Mouse (Mus musculus): ENCODE measurements at regions not wholly inside any gene's neighbourhood (a gene's known extent, or its start where the extent isn't known, plus 50 kb on each side); places are given as distances from the start of the nearest gene placed in this dataset.

- H3K9ac ChIP-seq: no peak overlapping the region
- 73% methylated on average over 11 of the region's 11 CpGs for WGBS
- no peaks in the 10 kb centered on the region for H3K36me3 ChIP-seq
- no peak overlapping the region for H3K4me3 ChIP-seq
- no peak overlapping the region for H3K27ac ChIP-seq
- H3K27me3 ChIP-seq: no peaks in the 10 kb centered on the region
- ATAC-seq (replicated peaks; ENCODE audit: insufficient number of reproducible peaks, insufficient read depth, low FRiP score, low read depth): no peak
- H3K4me1 ChIP-seq (replicated peaks): no peaks in the 10 kb centered on the region
- H3K9me3 ChIP-seq (replicated peaks): no peaks in the 10 kb centered on the region
- H3K4me2 ChIP-seq: no peak overlapping the region
Observed at GRCm38 (mm10) chr3:18941301-18942177, 686.9 kb downstream of the 1700064H15Rik start.

- Histone ChIP-seq H3K9ac (no peak overlapping the region), H3K9me3 (replicated peaks) (no peaks in the 10 kb centered on the region), H3K4me1 (replicated peaks) (no peaks in the 10 kb centered on the region), H3K36me3 (no peaks in the 10 kb centered on the region), H3K27ac (no peak overlapping the region), H3K27me3 (no peaks in the 10 kb centered on the region), H3K4me3 (no peak overlapping the region), H3K4me2 (no peak overlapping the region)
- 70% methylated on average over 1 of the region's 1 CpGs for WGBS
- no peak for ATAC-seq (replicated peaks; ENCODE audit: insufficient number of reproducible peaks, insufficient read depth, low FRiP score, low read depth)
Observed at GRCm38 (mm10) chr3:18960341-18960740, 668.1 kb downstream of the 1700064H15Rik start.

- WGBS: 86% methylated on average over 3 of the region's 3 CpGs
- no peak for ATAC-seq (replicated peaks; ENCODE audit: insufficient number of reproducible peaks, insufficient read depth, low FRiP score, low read depth)
- no peak overlapping the region for H3K9ac ChIP-seq
Observed at GRCm38 (mm10) chr3:18988662-18989061, 639.8 kb downstream of the 1700064H15Rik start.

GRCm38 (mm10) chr3:18989577-18990240, 638.8 kb downstream of the 1700064H15Rik start:
- WGBS: 48% methylated on average over 13 of the region's 13 CpGs
- H3K4me2 ChIP-seq: peak overlapping the region; percentile 22; the same call in 1 of the 2 replicates
- H3K36me3 ChIP-seq: no peaks in the 10 kb centered on the region
- H3K4me3 ChIP-seq: no peak overlapping the region
- H3K4me1 ChIP-seq (replicated peaks): no peaks in the 10 kb centered on the region
- H3K9me3 ChIP-seq (replicated peaks): no peaks in the 10 kb centered on the region
- H3K27me3 ChIP-seq: no peaks in the 10 kb centered on the region
- no peak for ATAC-seq (replicated peaks; ENCODE audit: insufficient number of reproducible peaks, insufficient read depth, low FRiP score, low read depth)
- no peak overlapping the region for H3K27ac ChIP-seq
- no peak overlapping the region for H3K9ac ChIP-seq

More at GRCm38 (mm10) chr3:18988662-18989061, 639.8 kb downstream of the 1700064H15Rik start:
- no peak overlapping the region for H3K27ac ChIP-seq
- H3K27me3 ChIP-seq: no peaks in the 10 kb centered on the region
- H3K4me2 ChIP-seq: no peak overlapping the region
- H3K4me3 ChIP-seq: no peak overlapping the region
- H3K36me3 ChIP-seq: no peaks in the 10 kb centered on the region
- no peaks in the 10 kb centered on the region for H3K9me3 ChIP-seq (replicated peaks)
- H3K4me1 ChIP-seq (replicated peaks): no peaks in the 10 kb centered on the region

GRCm38 (mm10) chr3:19000179-19000578, 628.3 kb downstream of the 1700064H15Rik start:
- no peak for ATAC-seq (replicated peaks; ENCODE audit: insufficient number of reproducible peaks, insufficient read depth, low FRiP score, low read depth)
- Histone ChIP-seq H3K9me3 (replicated peaks) (no peaks in the 10 kb centered on the region), H3K36me3 (no peaks in the 10 kb centered on the region), H3K4me3 (no peak overlapping the region), H3K9ac (no peak overlapping the region), H3K27me3 (no peaks in the 10 kb centered on the region), H3K4me1 (replicated peaks) (no peaks in the 10 kb centered on the region), H3K27ac (no peak overlapping the region), H3K4me2 (no peak overlapping the region)
- WGBS: 72% methylated on average over 5 of the region's 5 CpGs

- 76% methylated on average over 7 of the region's 7 CpGs for WGBS
Observed at GRCm38 (mm10) chr3:19002056-19002455, 626.4 kb downstream of the 1700064H15Rik start.

GRCm38 (mm10) chr3:19004792-19005191, 623.7 kb downstream of the 1700064H15Rik start:
- 48% methylated on average over 1 of the region's 1 CpGs for WGBS
- Histone ChIP-seq H3K4me3 (no peak overlapping the region), H3K36me3 (no peaks in the 10 kb centered on the region), H3K27me3 (no peaks in the 10 kb centered on the region), H3K27ac (no peak overlapping the region), H3K9ac (no peak overlapping the region), H3K4me2 (no peak overlapping the region), H3K4me1 (replicated peaks) (no peaks in the 10 kb centered on the region), H3K9me3 (replicated peaks) (no peaks in the 10 kb centered on the region)
- no peak for ATAC-seq (replicated peaks; ENCODE audit: insufficient number of reproducible peaks, insufficient read depth, low FRiP score, low read depth)

More at GRCm38 (mm10) chr3:19002056-19002455, 626.4 kb downstream of the 1700064H15Rik start:
- Histone ChIP-seq H3K36me3 (no peaks in the 10 kb centered on the region), H3K9me3 (replicated peaks) (no peaks in the 10 kb centered on the region), H3K27ac (no peak overlapping the region), H3K9ac (no peak overlapping the region), H3K4me1 (replicated peaks) (no peaks in the 10 kb centered on the region), H3K4me3 (no peak overlapping the region), H3K27me3 (no peaks in the 10 kb centered on the region), H3K4me2 (no peak overlapping the region)
- no peak for ATAC-seq (replicated peaks; ENCODE audit: insufficient number of reproducible peaks, insufficient read depth, low FRiP score, low read depth)

- WGBS: 46% methylated on average over 3 of the region's 3 CpGs
- Histone ChIP-seq H3K27ac (no peak overlapping the region), H3K4me3 (no peak overlapping the region), H3K4me1 (replicated peaks) (no peaks in the 10 kb centered on the region), H3K9me3 (replicated peaks) (no peaks in the 10 kb centered on the region), H3K9ac (no peak overlapping the region), H3K4me2 (no peak overlapping the region), H3K27me3 (no peaks in the 10 kb centered on the region), H3K36me3 (no peaks in the 10 kb centered on the region)
- no peak for ATAC-seq (replicated peaks; ENCODE audit: insufficient number of reproducible peaks, insufficient read depth, low FRiP score, low read depth)
Observed at GRCm38 (mm10) chr3:19044566-19044965, 583.9 kb downstream of the 1700064H15Rik start.

- no peak overlapping the region for H3K9ac ChIP-seq
- ATAC-seq (replicated peaks; ENCODE audit: insufficient number of reproducible peaks, insufficient read depth, low FRiP score, low read depth): no peak
- H3K27ac ChIP-seq: no peak overlapping the region
- no peaks in the 10 kb centered on the region for H3K36me3 ChIP-seq
- no peaks in the 10 kb centered on the region for H3K4me1 ChIP-seq (replicated peaks)
- H3K9me3 ChIP-seq (replicated peaks): no peaks in the 10 kb centered on the region
- no peak overlapping the region for H3K4me2 ChIP-seq
- no peaks in the 10 kb centered on the region for H3K27me3 ChIP-seq
- H3K4me3 ChIP-seq: no peak overlapping the region
Observed at GRCm38 (mm10) chr3:19045933-19046332, 582.5 kb downstream of the 1700064H15Rik start.

- H3K9me3 ChIP-seq (replicated peaks): no peaks in the 10 kb centered on the region
- no peaks in the 10 kb centered on the region for H3K4me1 ChIP-seq (replicated peaks)
- H3K9ac ChIP-seq: no peak overlapping the region
- no peak overlapping the region for H3K27ac ChIP-seq
- H3K27me3 ChIP-seq: no peaks in the 10 kb centered on the region
- H3K36me3 ChIP-seq: no peaks in the 10 kb centered on the region
- no peak for ATAC-seq (replicated peaks; ENCODE audit: insufficient number of reproducible peaks, insufficient read depth, low FRiP score, low read depth)
- H3K4me3 ChIP-seq: no peak overlapping the region
- 59% methylated on average over 1 of the region's 1 CpGs for WGBS
- no peak overlapping the region for H3K4me2 ChIP-seq
Observed at GRCm38 (mm10) chr3:19046610-19047009, 581.9 kb downstream of the 1700064H15Rik start.

GRCm38 (mm10) chr3:19055961-19056360, 572.5 kb downstream of the 1700064H15Rik start:
- H3K9me3 ChIP-seq (replicated peaks): no peaks in the 10 kb centered on the region
- no peak for ATAC-seq (replicated peaks; ENCODE audit: insufficient number of reproducible peaks, insufficient read depth, low FRiP score, low read depth)
- 0 out of 2 replicates have a peak, but pooled peaks cover 2% of the 10 kb centered on the region for H3K4me1 ChIP-seq (replicated peaks)
- H3K4me2 ChIP-seq: no peak overlapping the region
- H3K9ac ChIP-seq: no peak overlapping the region
- no peak overlapping the region for H3K4me3 ChIP-seq
- H3K36me3 ChIP-seq: no peaks in the 10 kb centered on the region
- no peak overlapping the region for H3K27ac ChIP-seq
- 0 out of 2 replicates have a peak, but pooled peaks cover 6% of the 10 kb centered on the region for H3K27me3 ChIP-seq
- 67% methylated on average over 3 of the region's 3 CpGs for WGBS

All from heart, embryonic 15.5 days (tissue).